Mouse (Mus musculus) layer of hippocampus, adult 9-11 months (tissue): ENCODE results near the gene Rgs6.

Experiments
- DNase-seq: peaks from one replicate; pipeline ENCODE4 v3.0.0; 2022

Rgs6 gene

GRCm38 (mm10) chr12:83211146-83211822, 623.2 kb downstream of the Rgs6 start:
- DNase-seq, result no peak
